Mouse (Mus musculus) ovary, postnatal 14 days (tissue): ENCODE measurements around the gene Raph1.
"Not testable (repeated sequence)": the region's sequence is repeated elsewhere in the genome, so short reads cannot be mapped to it uniquely, and the experiment has no call there.

Experiments
- DNase-seq: peaks from one replicate; pipeline ENCODE4 v3.0.0; 2022; ENCODE audit warnings: low spot score

The Raph1 gene

DNA sequence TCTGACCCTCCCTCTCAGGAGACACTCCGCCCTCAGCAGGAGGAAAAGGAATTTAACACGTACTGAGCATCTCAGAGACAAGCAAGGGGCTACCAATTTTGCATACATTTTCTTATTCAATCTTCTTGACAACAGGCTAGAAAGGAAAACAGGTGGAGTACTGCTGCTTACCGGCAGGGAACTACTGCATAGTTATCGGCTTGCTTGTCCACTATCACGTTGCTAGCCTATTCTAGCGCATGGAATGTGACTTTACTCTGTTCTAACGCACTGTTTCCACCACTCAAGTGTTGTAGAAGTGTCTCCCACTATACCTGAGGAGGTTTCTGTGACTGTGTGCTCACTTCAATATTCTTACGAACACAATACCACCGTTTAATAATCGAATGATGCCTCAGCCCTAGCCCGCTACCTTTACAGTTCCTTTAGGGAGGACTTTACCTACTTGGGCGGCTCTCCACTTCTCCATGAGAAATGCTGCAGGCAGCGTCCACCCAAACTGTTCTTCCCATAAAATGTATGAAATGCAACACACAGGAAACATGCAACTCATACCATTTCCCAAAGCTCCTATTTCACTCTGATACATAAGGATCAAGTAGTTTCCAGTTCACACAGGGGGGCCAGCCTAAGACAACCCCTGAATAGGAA lies 1.5 kb downstream of the Raph1 start:
- DNase-seq = no peak

DNA sequence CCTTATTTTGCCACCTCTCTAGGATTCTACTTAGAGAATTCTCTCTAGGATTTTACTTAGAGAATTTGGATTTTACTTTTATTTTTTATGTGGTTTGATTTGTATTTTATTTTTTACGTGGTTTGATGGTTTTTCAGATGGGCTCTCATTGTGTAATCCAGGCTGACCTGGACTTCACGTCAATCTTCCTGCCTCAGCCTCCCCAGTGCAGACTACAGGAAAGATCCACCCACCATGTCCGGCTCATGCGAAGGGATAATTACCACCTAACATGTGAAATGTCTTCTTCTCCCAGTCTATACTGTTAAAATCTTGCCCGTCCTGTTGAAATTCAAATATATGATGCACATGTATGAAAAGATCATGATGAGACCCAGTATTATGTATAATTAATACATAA lies 2.2 kb downstream of the Raph1 start:
- DNase-seq = no peak

DNA sequence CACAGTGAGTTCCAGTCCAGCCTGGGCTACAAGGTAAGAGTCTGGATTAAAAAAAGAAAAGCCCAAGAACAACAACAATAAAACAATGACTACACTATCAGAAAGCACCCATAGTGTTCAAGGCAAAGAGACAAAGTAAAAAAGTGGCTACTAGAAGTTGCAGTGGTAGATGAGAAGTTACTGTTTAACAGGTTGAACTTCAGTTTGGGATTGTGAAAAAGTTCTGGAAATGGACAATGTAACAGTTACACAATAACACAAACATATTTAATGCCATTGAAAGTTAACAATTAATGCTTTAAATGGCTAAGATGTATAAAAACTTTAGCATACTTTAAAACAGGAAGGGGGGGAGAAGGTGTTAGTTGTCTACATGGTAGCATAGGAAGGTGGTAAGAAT lies 3.9 kb downstream of the Raph1 start:
- DNase-seq = no peak

DNA sequence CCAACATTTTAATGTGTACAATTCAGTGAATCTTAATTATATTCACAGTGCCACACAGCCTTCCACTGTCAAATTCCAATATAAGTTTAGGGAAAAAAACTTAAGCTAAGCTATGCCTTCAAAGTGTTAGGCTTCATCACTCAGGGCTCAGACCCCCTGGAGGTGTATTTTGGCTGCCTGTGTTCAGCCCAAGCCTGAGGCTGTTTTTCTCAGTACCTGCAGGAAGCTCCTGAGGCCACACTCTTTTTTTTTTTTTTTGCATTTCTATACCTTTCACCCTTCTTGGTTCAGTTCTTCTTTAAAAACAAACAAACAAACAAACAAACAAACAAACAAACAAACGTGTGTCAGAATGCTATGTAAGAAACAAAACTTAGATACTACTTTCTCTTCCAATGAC lies 23.2 kb downstream of the Raph1 start:
- DNase-seq = no peak

DNA sequence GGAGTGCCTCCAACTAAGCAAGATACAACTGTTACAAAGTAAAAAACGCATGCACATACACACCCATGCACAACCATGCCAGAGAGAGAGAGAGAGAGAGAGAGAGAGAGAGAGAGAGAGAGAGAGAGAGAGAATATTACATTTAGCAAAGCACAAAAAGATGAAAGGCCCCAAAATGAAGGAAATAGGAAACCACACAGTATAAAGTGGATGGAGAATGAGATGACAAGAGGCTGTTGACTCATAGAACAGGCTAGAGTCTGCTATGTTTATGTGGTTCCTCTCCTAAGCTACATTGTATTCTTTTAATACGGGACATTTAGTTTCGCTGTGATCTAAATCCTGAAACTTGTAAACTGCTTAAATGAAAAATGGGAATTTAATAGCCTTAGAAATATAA lies 27.6 kb downstream of the Raph1 start:
- DNase-seq = no peak

DNA sequence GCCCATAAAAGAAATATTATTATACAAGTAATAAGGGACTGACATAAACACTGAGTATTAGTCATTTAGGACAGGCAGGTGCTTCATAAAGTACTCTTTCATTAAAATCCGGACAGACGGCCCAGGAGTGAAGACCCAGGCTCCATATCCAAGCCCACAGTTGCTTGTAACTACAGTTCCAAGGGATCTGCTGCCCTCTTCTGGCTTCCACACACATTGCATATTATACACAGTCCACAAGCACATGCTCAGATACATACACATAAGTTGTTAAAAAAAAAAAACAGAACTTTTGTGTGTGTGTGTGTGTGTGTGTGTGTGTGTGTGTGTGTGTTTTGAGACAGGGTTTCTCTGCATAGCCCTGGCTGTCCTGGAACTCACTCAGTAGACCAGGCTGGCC lies 32.0 kb downstream of the Raph1 start:
- no peak for DNase-seq

DNA sequence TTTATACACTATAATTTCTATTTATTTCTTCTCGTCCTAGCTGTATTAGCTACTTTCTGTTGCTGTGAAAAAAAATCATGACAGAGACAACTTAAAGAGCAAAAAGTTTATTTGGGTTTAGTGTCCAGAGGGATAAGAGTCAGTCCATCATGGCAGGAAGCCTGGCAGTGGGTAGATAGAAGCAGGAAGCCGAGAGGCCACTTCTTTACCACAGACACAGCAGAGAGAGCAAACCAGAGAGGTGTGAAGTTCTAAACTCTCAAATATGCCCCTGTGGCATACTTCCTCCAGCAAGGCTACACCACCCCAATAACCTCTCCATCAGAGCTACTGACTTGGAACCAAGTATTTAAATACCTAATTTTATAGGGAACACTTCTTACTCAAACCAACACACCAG lies 36.3 kb downstream of the Raph1 start:
- DNase-seq = no peak

DNA sequence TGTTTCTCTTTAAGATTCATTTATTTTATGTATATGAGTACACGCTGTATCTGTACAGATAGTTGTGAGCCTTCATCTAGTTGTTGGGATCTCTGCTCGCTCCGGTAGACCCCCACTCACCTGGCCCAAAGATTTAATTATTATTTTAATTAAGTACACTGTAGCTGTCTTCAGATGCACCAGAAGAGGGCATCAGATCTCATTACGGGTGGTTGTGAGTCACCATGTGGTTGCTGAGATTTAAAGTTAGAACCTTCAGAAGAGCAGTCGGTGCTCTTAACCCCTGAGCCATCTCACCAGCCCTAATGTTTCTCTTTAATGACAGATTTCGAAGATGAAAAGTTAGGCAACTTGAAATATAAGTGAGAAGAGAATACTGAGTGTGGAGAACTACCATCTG lies 36.8 kb downstream of the Raph1 start:
- DNase-seq = no peak

DNA sequence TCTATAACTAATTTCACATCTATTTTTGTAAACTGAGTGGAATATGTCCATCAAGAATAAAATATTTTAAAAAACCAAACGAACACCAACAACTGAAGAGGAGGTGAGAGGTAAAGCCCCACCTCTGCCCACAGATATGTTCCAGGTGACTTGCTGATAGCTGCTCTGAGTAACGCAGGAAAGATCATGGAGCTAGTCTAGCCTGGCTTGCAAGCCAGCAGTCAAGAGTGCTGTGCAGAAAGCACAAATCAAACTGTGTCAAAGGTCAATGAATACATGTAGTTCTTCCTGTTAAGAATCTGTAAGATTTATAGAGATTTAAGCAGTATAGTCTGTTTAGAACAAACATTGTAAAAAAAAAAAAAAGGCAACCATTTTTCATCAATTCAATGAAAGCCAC lies 56.3 kb downstream of the Raph1 start:
- no peak for DNase-seq

DNA sequence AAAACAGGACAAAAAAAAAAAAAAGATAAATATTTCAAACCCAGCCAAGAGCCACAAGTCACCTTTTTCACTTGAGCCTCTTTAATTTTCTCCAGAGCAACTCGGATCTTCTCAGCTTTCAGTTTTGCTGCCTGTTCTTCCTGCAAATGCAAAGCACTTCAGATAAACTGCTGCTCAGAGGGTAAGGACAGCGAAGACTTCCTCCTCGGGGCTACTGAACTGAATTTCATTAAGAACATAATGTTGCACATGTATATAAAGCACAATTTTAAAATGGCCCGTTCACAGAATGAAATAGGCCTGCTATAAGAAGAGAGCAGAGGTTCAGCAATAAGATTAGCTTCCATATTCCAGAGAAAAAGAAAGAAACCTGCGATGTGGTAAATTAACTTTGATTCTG lies 63.4 kb downstream of the Raph1 start:
- DNase-seq = no peak

DNA sequence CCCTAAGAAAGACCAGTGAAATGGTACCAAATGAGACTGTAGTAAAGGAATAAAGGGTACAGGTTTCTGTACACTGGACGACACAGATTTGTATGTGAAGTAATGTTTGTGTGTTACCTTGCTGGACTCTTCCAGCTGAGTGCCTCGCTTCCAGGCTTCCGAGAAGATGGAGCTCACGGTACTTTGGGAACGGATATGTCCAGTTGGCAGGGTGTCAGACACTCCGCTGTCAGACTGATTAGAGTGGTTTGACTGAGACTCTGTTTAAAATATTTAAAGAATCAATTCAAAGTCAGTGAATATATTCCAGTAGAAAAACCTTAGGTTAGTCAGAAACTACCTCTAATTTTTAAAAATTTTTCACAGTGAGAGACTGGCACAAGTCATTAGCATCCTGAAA lies 73.5 kb downstream of the Raph1 start:
- DNase-seq = no peak

DNA sequence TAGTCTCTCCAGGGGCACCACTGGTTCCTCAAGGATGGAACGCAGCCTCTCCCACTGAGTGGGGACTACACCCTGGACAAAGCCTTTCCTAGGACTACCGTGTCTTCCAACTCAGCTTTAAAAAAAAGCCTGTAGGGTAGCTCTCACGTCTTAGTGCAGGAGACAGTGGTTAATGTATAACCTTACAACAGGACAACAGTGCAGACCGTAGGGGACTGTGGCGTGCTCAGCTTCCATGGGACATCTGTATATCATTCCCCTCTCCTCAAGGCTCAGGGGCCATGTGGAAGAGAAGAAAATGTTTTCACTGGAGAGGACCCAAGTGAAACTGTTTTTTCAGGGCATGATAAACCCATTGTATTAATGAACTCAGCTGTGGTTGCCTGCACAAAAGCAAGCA lies 74.5 kb downstream of the Raph1 start:
- DNase-seq = no peak

DNA sequence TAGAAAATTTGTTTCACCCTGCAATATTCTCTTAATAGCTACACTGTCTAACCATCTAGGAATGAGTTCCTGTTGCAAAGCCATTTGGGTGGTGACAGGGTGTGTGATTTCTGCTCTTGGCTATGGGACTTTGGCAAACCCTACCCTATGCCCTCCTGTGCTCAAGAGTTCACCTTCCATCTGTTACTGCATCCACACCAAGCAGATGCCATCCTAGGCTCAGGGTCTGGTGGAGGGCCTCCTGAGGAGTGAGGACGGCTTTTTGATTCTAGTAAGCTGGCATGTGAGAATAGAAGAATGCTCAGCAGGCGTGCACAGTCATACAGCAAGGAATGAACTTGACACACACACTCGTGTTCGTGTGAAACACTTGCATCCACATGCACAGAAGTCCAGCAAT lies 76.4 kb downstream of the Raph1 start:
- no peak for DNase-seq

DNA sequence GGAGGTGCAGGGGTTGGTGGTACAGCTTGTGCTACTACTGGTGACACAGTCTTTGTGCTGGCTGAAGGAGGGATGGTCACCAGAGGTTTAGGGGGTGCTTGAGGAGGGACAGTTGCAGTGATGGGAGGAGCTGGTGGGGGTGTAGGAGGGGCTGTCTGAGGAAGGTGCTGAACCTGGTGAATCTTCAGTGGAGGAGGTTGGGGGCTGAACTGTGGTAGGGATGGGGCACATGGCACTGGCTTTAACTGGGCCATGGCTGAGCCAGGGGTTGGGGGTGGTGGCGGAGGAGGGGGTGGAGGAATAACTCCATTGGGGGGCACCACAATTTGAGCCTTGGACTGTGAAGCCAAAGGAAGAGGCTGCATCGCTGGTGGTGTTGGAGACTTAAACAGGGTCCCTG lies 77.2 kb downstream of the Raph1 start:
- no peak for DNase-seq

DNA sequence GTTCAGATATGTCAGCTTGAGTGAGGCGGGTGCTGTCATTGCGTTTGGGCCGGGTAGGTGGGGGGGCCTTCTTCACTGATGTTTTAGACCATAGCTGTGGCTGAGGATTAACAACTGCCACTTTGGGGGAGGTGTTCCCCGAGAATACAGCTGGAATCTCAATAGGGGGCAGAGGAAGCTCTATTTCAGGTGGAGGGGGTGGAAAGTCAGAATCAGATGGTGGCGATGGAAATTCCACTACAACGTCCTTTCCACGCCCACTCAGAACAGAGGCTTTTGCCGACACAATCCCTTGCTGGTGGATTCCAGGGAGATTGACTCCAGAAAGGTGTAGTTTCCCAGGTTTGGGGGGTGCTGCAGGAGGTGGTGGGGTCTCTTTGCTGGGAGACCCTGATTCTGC lies 78.3 kb downstream of the Raph1 start:
- DNase-seq = no peak

DNA sequence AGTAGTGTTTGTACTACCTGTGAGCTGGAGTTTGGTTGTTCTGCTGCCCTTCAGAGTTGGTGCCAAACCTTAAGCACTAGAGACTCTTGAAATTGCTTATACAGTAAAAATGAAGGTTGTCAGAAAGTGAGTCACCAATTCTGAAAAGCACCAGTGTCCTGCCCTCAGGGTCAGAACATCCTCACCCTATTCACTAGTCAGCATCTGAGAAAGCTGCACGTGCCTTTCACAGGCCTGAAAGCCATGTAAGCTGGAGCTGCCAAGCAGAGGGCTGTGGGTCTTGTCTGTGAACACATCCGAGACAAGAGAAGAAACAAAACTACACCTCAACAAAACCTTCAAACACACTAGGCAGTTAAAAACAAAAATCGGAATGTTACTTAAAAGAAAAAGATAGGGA lies 81.3 kb downstream of the Raph1 start:
- no peak for DNase-seq

DNA sequence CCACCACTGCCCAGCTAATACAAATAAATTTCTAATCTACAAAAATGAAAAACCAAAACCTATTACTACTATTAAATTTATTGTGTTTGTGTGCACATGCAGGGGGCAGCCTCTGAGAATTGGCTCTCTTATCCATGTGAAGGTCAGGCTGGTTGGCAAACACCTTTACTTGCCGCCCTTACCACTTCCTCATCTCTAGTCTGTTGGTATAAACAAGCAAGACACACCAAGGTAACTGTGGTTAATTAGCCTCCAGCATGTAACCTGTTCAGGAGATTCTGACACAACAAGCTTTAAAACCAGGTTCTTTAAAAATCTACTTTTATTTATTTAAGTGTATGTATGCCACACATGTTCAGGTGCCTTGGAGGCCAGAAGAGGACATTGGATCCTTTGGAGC lies 84.0 kb downstream of the Raph1 start:
- DNase-seq = no peak

DNA sequence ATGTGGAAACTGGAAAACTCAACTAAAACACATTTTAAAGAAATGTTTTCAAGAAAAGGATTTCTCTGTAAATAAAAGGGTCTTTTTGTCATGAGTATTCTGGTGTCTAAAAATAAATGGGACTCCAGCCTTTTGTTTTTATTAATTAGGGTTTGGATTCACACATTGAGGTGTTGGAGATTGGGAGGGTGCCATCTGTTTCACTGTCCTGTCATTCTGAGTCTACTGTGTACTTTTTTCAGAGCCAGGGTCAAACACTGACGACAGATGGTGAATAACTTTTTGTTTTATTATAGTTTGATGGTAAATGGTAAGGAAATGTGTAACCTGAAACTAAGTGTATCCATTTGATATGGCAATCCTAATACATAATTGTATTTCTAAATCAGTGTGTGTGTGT lies 85.3 kb downstream of the Raph1 start:
- DNase-seq = no peak

DNA sequence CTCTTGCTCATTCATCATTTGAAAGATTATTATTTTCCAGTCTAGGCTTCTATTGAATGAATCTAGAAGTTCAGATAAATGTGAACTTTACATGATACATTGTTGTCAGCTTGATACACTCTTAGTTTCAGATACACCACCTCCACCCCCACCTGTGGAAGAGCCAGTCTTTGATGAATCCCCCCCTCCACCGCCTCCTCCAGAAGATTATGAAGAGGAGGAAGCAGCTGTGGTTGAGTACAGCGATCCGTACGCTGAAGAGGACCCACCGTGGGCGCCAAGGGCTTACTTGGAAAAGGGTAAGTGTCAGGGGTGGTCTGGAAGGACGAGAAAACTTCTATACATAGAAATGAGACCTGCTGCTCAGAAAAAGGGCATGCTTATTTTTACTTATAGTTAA lies 96.4 kb downstream of the Raph1 start:
- DNase-seq = no peak

DNA sequence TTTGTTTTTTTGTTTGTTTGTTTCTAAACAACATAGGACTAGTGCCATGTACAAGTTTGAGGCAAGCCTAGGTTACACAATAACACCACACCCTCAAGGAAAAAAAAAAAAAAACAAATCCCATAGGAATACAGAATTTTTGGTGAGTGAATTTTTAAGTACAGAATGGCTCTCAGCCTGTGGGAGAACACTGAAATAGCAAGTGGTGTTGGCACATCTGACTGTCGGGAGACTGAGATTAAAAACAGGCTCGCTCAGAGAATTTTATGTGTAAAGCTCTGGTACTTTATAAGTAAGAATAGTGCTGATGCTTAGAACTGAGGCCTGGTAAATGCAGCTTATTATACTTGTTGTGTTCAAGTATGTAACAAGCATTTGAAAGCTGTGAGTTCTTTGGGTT lies 97.4 kb downstream of the Raph1 start:
- no peak for DNase-seq

DNA sequence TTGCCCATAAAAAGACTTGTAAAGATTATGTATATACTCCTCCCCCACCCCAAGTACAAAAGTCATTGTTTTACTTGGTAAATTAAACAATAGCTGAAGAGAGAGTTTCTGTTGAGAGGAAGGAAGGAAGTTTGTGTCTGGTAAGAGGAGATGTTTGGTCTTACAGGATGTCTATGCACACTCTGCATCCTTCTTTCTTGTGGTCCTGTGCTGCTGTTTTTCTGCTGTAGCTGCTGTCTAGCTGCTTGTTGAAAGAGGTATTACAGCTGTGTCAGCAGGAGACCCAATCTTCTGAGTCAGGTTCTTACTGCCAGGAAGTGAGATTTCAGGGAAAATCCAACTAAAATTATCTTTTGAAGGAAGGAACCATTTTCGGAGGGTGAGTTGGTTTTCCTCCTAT lies 106.3 kb downstream of the Raph1 start:
- no peak for DNase-seq

DNA sequence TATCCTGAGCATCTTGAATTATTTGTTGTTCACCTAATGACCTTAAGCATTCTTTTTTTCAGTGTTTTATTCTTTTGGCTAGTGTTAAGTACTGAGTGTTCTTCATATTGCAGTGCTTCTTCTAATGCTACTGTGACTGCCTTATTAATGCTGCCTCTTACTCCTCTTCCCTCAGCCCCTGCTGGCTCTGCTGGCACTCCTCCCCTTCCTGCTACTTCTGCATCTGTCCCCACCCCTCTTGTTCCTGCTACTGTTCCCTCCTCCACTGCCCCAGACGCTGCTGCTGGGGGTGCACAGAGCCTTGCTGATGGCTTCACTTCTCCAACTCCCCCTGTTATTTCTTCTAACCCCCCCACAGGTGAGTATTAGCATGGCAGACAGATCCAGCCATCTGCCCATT lies 117.0 kb downstream of the Raph1 start:
- no peak for DNase-seq

DNA sequence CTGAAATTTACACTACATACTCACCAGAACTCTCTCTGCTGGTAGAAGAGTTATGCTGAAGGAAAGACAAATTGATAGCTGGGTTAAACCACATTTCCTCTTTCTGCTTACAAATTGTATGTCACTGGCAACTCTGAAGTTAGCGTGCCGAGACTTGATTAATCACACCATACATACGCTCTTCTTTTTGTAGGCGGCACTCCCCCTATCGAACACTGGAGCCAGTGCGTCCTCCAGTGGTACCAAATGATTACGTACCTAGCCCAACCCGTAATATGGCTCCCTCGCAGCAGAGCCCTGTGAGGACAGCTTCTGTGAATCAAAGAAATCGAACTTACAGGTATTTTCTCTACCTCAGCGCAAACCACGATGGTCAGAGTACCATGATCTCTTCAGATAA lies 119.8 kb downstream of the Raph1 start:
- no peak for DNase-seq

DNA sequence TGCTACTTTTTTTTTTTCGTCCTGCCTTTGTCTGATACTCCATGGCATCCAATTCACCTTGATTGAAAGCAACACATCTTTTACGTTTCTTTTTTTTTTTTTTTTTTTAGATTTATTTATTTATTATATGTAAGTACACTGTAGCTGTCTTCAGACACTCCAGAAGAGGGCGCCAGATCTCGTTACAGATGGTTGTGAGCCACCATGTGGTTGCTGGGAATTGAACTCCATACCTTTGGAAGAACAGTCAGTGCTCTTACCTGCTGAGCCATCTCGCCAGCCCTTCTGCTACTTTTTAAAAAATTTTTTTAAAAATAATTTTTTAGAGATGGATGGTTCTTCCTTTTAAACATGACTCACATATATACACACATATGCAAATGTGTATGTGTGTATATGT lies 125.5 kb downstream of the Raph1 start:
- not testable (repeated sequence) for DNase-seq

DNA sequence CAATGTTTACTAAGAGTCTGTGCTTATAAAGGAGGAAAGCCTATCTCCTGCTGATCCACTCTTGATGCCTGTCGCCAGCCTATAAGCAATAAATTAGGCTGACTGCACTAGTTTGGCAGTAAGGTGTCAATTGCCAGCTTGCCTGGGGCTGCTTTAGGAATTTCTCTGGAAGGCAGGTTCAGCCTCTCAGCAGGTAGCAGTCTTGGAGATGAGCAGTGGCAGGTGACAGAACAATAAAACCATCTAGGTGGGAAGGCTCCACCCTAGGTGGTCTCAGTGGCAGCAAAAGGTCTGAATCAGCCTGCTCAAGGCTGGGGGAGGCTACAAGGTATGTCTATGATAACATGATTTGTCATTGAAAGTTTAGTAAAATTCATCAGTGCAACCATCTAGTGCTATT lies 134.4 kb downstream of the Raph1 start:
- DNase-seq = no peak
